ENCODE assay signal across 14 mouse cellular contexts in the genomic region with DNA sequence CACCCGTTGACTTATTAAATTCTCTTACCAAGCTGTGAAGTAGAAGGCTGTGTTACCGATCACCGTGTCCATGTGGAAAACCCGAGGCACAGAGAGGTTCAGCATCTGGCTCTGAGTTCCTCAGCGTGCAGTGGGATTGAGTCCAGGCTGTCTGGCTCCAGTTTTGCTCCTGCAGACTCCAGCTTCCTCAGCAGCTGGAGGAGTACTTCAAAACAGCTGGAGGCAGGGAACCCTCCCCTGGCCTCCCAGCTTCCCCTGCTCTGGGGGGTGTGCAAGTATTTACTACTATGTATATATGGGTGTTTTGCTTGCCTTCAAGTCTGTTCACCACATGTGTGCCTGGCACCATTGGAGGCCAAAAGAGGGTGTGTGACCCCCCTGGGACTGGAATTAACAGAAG. TPM values are rescaled to one million over a fixed set of nuclear protein-coding genes. Genes with fewer than 3 reads are reported as not detected.
DNase-seq lines count a peak whose midpoint lies in the region; ATAC-seq and TF ChIP-seq lines count a peak whose summit lies in the region.
"Had no signal": no experiment of that assay in that cellular context is flagged by ENCODE, and none has a peak within 500 bp of the region (broad histone marks: within the 10 kb centered on the region; RNA-seq: fewer than 3 reads in every experiment).

No protein-coding gene starts in this region.

- H3K4me3 ChIP-seq in forebrain, embryonic 14.5 days (ENCODE audit: low read depth, low read length) = no peak overlapping the region
- H3K4me3 ChIP-seq in forebrain, embryonic 16.5 days (replicated peaks; ENCODE audit: low read length) = no peak overlapping the region
- H3K4me3 ChIP-seq in lung, embryonic 16.5 days (ENCODE audit: low read length) = no peak overlapping the region
- no peak overlapping the region for H3K4me3 ChIP-seq in lung, adult 2 months (replicated peaks; ENCODE audit: extremely low read depth, low read depth, low read length)
- no peak overlapping the region for H3K4me3 ChIP-seq in heart, embryonic 13.5 days
- H3K4me3 ChIP-seq in limb, embryonic 14.5 days (replicated peaks; ENCODE audit: low read length) = no peak overlapping the region
- H3K4me3 ChIP-seq: hindbrain, embryonic 13.5 days; midbrain, embryonic 13.5 days had no signal

- H3K4me2 ChIP-seq in forebrain, embryonic 14.5 days (ENCODE audit: low read length) = no peak overlapping the region
- H3K4me2 ChIP-seq in forebrain, embryonic 16.5 days (ENCODE audit: low read length) = no peak overlapping the region
- no peak overlapping the region for H3K4me2 ChIP-seq in lung, embryonic 16.5 days (ENCODE audit: low read depth, low read length)
- no peak overlapping the region for H3K4me2 ChIP-seq in heart, embryonic 13.5 days
- H3K4me2 ChIP-seq in limb, embryonic 14.5 days (replicated peaks; ENCODE audit: low read depth, low read length, severe bottlenecking) = no peak overlapping the region
- H3K4me2 ChIP-seq: hindbrain, embryonic 13.5 days; midbrain, embryonic 13.5 days had no signal

- TF ChIP-seq POLR2A in lung, adult 2 months (IDR thresholded peaks at IDR 0.05; ENCODE audit: borderline replicate concordance, extremely low read depth, low read depth, low read length) = no peak
- no peak for TF ChIP-seq POLR2A in limb, embryonic 14.5 days (IDR thresholded peaks at IDR 0.05; ENCODE audit: borderline replicate concordance, extremely low read depth, insufficient read depth, insufficient read length)

- WGBS in forebrain, embryonic 14.5 days = 78% methylated on average over 5 of the region's 5 CpGs
- 83% methylated on average over 5 of the region's 5 CpGs for WGBS in forebrain, embryonic 16.5 days
- WGBS in lung, embryonic 16.5 days = 38% methylated on average over 5 of the region's 5 CpGs
- WGBS in lung, adult 2 months = 74% methylated on average over 5 of the region's 5 CpGs
- WGBS in heart, embryonic 13.5 days = 66% methylated on average over 5 of the region's 5 CpGs
- 45% methylated on average over 5 of the region's 5 CpGs for WGBS in limb, embryonic 14.5 days

- H3K9ac ChIP-seq in forebrain, embryonic 14.5 days (ENCODE audit: low read length) = no peak overlapping the region
- no peak overlapping the region for H3K9ac ChIP-seq in forebrain, embryonic 16.5 days (replicated peaks; ENCODE audit: low read depth, low read length)
- H3K9ac ChIP-seq in lung, embryonic 16.5 days (ENCODE audit: low read length) = no peak overlapping the region
- H3K9ac ChIP-seq in heart, embryonic 13.5 days = no peak overlapping the region
- H3K9ac ChIP-seq in limb, embryonic 14.5 days (ENCODE audit: low read depth, low read length, severe bottlenecking) = no peak overlapping the region
- H3K9ac ChIP-seq: hindbrain, embryonic 13.5 days; liver, postnatal 0 days; midbrain, embryonic 13.5 days had no signal

- H3K4me1 ChIP-seq in forebrain, embryonic 14.5 days (ENCODE audit: control insufficient read depth, insufficient read depth, low read length) = peaks cover 30% of the 10 kb centered on the region
- peaks cover 27% of the 10 kb centered on the region for H3K4me1 ChIP-seq in forebrain, embryonic 16.5 days (replicated peaks; ENCODE audit: control insufficient read depth, insufficient read depth, low read length)
- peaks cover 47% of the 10 kb centered on the region for H3K4me1 ChIP-seq in lung, embryonic 16.5 days (replicated peaks; ENCODE audit: control insufficient read depth, insufficient read depth, low read length)
- 0 out of 2 replicates have a peak, but pooled peaks cover 2% of the 10 kb centered on the region for H3K4me1 ChIP-seq in lung, adult 2 months (ENCODE audit: control insufficient read depth, insufficient read depth, low read length)
- H3K4me1 ChIP-seq in heart, embryonic 13.5 days = peaks cover 71% of the 10 kb centered on the region
- peaks cover 55% of the 10 kb centered on the region for H3K4me1 ChIP-seq in limb, embryonic 14.5 days (ENCODE audit: control insufficient read depth, insufficient read depth, low read length)

- no peaks in the 10 kb centered on the region for H3K27me3 ChIP-seq in forebrain, embryonic 14.5 days (replicated peaks; ENCODE audit: control insufficient read depth, insufficient read depth, low read length)
- H3K27me3 ChIP-seq in forebrain, embryonic 16.5 days (replicated peaks; ENCODE audit: control insufficient read depth, insufficient read depth, low read length) = no peaks in the 10 kb centered on the region; the same call in 1 of the 2 replicates
- H3K27me3 ChIP-seq in lung, embryonic 16.5 days (ENCODE audit: control insufficient read depth, insufficient read depth, low read depth, low read length) = no peaks in the 10 kb centered on the region
- no peaks in the 10 kb centered on the region for H3K27me3 ChIP-seq in heart, embryonic 13.5 days (replicated peaks)
- no peaks in the 10 kb centered on the region for H3K27me3 ChIP-seq in limb, embryonic 14.5 days (ENCODE audit: control insufficient read depth, insufficient read depth, low read length)

- no peak for ATAC-seq in forebrain, embryonic 14.5 days
- no peak for ATAC-seq in forebrain, embryonic 16.5 days
- peak; percentile 78 for ATAC-seq in lung, embryonic 16.5 days (ENCODE audit: low read depth)
- ATAC-seq in heart, embryonic 13.5 days (ENCODE audit: extremely low read depth, insufficient number of reproducible peaks, low FRiP score, low TSS enrichment) = no peak
- 0 out of 2 replicates have a peak, but pooled peaks have one; percentile 45 for ATAC-seq in limb, embryonic 14.5 days (ENCODE audit: low FRiP score, low read depth)
- ATAC-seq: midbrain, embryonic 13.5 days had no signal

- peak overlapping the region; percentile 4; the same call in 1 of the 2 replicates for H3K27ac ChIP-seq in forebrain, embryonic 14.5 days (ENCODE audit: low read depth, low read length)
- no peak overlapping the region for H3K27ac ChIP-seq in forebrain, embryonic 16.5 days (ENCODE audit: low read length)
- H3K27ac ChIP-seq in lung, embryonic 16.5 days (ENCODE audit: low read length) = peak overlapping the region; percentile 72
- peak overlapping the region; percentile 61 for H3K27ac ChIP-seq in heart, embryonic 13.5 days (replicated peaks)
- no peak overlapping the region for H3K27ac ChIP-seq in limb, embryonic 14.5 days (replicated peaks; ENCODE audit: low read depth, low read length)
- H3K27ac ChIP-seq: hindbrain, embryonic 13.5 days had no signal

- TF ChIP-seq CTCF in lung, adult 2 months (IDR thresholded peaks at IDR 0.05; ENCODE audit: insufficient read depth, low read length) = no peak

- no peaks in the 10 kb centered on the region for H3K36me3 ChIP-seq in forebrain, embryonic 14.5 days (ENCODE audit: control insufficient read depth, insufficient read depth, low read length)
- H3K36me3 ChIP-seq in forebrain, embryonic 16.5 days (ENCODE audit: control insufficient read depth, insufficient read depth) = no peaks in the 10 kb centered on the region
- H3K36me3 ChIP-seq in lung, embryonic 16.5 days (ENCODE audit: control insufficient read depth, insufficient read depth, low read length) = no peaks in the 10 kb centered on the region
- H3K36me3 ChIP-seq in heart, embryonic 13.5 days = no peaks in the 10 kb centered on the region
- H3K36me3 ChIP-seq in limb, embryonic 14.5 days (ENCODE audit: control insufficient read depth, insufficient read depth, low read length) = no peaks in the 10 kb centered on the region
- H3K36me3 ChIP-seq: hindbrain, embryonic 13.5 days; midbrain, embryonic 13.5 days had no signal

- H3K9me3 ChIP-seq in forebrain, embryonic 14.5 days (replicated peaks; ENCODE audit: control insufficient read depth, low read length) = no peaks in the 10 kb centered on the region
- H3K9me3 ChIP-seq in forebrain, embryonic 16.5 days (ENCODE audit: control insufficient read depth, low read length) = no peaks in the 10 kb centered on the region
- H3K9me3 ChIP-seq in lung, embryonic 16.5 days (ENCODE audit: control insufficient read depth, low read length) = no peaks in the 10 kb centered on the region
- no peaks in the 10 kb centered on the region for H3K9me3 ChIP-seq in heart, embryonic 13.5 days
- no peaks in the 10 kb centered on the region for H3K9me3 ChIP-seq in limb, embryonic 14.5 days (ENCODE audit: control insufficient read depth, low read length)
- H3K9me3 ChIP-seq: hindbrain, embryonic 13.5 days; midbrain, embryonic 13.5 days had no signal

- no peak for DNase-seq in forebrain, embryonic 14.5 days (ENCODE audit: low spot score)
- DNase-seq in lung, adult 2 months = no peak
- peak; percentile 84 for DNase-seq in limb, embryonic 14.5 days (ENCODE audit: low spot score)
- no peak for DNase-seq in cerebellum, adult 9-10 months
- no peak for DNase-seq in spleen, postnatal 4 days (ENCODE audit: low spot score in 2 of 2)
- DNase-seq: adrenal gland, adult 8-10 months; gastrocnemius, postnatal 25 days; kidney, adult 9 months had no signal

RNA-seq across cellular contexts. Expression of a gene that starts 9.8 kb away (rescaled TPM):
- not detected in 2 replicates for polyA plus RNA-seq in forebrain, embryonic 14.5 days (2014; fragmentation: Nextera tagmentation; extraction: Ambion mirVana)
- polyA plus RNA-seq in forebrain, embryonic 16.5 days (2015; fragmentation: Nextera tagmentation; extraction: Ambion mirVana) = not detected in 2 replicates
- polyA plus RNA-seq in lung, embryonic 16.5 days (2015; fragmentation: Nextera tagmentation; extraction: Ambion mirVana) = not detected in 2 replicates
- not detected in 2 replicates for polyA plus RNA-seq in lung, adult 2 months (2012; rRNA removed)
- polyA plus RNA-seq in heart, embryonic 13.5 days (2015; fragmentation: Nextera tagmentation; extraction: Ambion mirVana) = not detected in 2 replicates
- polyA plus RNA-seq in limb, embryonic 14.5 days (2012; rRNA removed) = not detected in 2 replicates
- not detected in 2 replicates for polyA plus RNA-seq in limb, embryonic 14.5 days (2014; fragmentation: Nextera tagmentation; extraction: Ambion mirVana)
- polyA plus RNA-seq: hindbrain, embryonic 13.5 days; liver, postnatal 0 days; midbrain, embryonic 13.5 days had no signal

Comparison
In these comparisons a context has a peak if more than half of its experiments do, and no peak if none do; other contexts are left out.
1. H3K27ac ChIP-seq: peak in forebrain, embryonic 14.5 days (single experiment), lung, embryonic 16.5 days (single experiment) and heart, embryonic 13.5 days (single experiment); none in forebrain, embryonic 16.5 days (single experiment) and limb, embryonic 14.5 days (single experiment).
2. ATAC-seq: peak in lung, embryonic 16.5 days (single experiment) and limb, embryonic 14.5 days (single experiment); none in forebrain, embryonic 14.5 days (single experiment), forebrain, embryonic 16.5 days (single experiment) and heart, embryonic 13.5 days (single experiment).